Mouse (Mus musculus) regulatory T cell (primary cell): ENCODE measurements at regions not wholly inside any gene's neighbourhood (a gene's known extent, or its start where the extent isn't known, plus 50 kb on each side); places are given as distances from the start of the nearest gene placed in this dataset.

Experiments used
- in situ Hi-C: fragments of 300-600 bp; cut with MboI, MseI; formaldehyde crosslinking; loops from one replicate; pipeline ENCODE4 v1.15.1; 2025; ENCODE audit warnings: high pct_unique_total_duplicates

- in situ Hi-C loops = no loop called here
Observed at GRCm38 (mm10) chr15:62203951-62204905, 1281.4 kb upstream of the A1bg start.

DNA sequence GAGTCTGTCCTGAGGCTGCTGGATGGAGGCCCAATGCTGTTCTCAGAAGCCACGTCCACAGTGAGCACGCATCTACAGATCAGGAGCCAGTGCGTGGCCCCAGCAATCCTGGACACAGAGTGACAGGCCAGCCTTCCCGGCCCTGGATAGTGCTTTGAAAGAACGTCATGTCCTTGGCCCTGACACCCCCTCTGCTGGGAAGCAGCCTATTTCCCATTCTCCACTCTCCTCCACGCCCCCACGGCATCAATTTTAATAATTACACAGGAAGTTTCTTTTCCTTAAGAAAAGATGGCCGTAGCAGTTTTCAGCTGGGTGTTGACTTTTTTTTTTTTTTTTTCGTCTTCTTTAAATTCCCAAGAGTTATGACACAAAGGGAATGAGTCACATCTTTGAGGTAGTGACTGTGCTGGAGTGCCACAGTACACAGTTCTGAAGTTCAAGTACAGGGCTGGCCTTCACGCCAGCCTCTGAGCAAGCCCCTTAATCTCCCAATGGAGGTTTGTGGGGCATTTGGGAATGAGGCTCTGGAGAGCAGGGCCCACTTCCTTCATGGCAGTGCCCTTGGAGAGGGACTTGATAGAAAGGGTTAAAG, 1280.1 kb upstream of the A1bg start:
- in situ Hi-C loops = no loop called here

DNA sequence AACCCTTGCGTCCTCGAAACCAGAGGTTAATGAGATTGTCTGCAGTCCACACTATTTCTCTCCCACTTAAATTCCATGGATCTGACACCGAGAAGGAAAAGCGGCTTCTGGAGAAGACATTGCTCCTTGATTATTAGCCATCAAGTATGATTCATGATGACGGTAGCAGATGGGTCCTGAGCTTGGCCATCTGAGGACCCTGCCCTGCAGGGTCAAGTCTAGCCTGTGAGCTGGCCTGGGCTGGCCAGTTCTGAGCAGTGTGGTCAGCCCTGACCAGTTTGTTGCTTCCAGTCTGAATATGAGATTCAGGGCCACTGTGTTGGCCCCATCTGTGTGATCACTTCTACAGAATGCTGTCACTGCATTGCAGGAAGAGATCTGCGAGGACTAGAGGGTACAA, 1275.9 kb upstream of the A1bg start:
- in situ Hi-C loops = no loop called here

- in situ Hi-C loops = no loop called here
Observed at GRCm38 (mm10) chr15:62198194-62198593, 1275.4 kb upstream of the A1bg start.

GRCm38 (mm10) chr15:62195440-62195839, 1272.6 kb upstream of the A1bg start:
- in situ Hi-C loops = no loop called here

- in situ Hi-C loops = no loop called here
Observed at GRCm38 (mm10) chr15:62192706-62193105, 1269.9 kb upstream of the A1bg start.

GRCm38 (mm10) chr15:62191641-62192040, 1268.8 kb upstream of the A1bg start:
- in situ Hi-C loops = no loop called here

DNA sequence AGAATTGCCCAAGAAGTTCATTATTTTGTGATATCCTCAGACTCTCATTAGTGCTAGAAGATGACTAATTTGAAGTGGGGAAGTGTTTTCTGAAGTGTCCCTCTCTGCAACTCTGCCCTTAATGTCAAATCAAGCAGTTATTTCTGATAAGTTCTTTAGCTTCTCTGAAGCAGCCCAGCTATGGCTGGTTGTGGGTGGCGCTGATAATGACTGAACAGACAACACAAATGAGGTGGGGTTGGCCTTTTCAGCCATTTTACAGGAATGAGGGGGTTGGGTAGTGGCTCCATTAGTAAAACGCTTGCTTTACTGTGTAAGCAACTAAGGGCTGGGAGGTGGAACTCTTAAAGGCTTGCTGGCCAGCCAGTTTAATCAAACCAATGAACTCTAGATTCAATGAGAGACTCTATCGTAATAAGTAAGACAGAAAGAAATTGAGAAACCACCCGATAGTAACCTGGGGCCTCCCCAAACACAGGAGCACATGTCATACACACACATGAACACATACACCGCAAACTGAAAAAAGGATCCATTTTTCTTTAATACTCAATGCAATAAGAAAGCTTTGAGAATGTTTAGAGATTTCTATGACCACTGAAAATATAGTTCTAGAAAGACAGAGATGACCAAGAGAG, 1268.3 kb upstream of the A1bg start:
- in situ Hi-C loops = no loop called here

DNA sequence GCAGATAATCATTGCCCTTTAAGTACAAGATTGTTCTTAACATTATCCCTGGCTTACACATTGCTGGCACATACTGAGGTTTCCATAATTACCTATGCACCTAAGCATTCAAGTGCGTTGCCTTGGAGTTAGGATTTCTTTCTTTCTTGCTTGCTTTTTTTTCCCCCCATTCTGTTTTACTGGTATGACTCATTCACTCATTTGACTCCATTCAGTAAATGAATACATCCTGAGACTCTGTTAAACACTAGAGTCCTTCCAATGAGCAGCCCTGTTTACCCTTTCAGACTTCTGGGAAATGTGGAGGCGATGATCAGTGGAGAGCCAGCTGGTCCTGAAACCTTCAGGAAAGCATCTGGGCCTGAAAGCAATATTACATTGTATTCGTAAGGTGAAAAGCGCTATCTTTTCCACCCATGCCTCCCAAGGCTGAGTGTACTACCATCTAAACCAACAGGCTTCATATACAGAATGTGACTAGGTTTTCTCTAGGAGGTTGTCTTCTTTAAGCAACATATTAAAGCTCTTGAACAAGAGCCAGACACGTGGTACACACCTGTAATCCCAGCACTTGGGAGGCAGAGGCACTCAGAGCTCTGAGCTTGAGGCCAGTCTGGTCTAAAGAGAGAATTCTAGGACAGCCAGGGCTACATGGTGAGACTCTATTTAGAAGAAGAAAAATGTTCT, 1267.6 kb upstream of the A1bg start:
- in situ Hi-C loops = no loop called here

DNA sequence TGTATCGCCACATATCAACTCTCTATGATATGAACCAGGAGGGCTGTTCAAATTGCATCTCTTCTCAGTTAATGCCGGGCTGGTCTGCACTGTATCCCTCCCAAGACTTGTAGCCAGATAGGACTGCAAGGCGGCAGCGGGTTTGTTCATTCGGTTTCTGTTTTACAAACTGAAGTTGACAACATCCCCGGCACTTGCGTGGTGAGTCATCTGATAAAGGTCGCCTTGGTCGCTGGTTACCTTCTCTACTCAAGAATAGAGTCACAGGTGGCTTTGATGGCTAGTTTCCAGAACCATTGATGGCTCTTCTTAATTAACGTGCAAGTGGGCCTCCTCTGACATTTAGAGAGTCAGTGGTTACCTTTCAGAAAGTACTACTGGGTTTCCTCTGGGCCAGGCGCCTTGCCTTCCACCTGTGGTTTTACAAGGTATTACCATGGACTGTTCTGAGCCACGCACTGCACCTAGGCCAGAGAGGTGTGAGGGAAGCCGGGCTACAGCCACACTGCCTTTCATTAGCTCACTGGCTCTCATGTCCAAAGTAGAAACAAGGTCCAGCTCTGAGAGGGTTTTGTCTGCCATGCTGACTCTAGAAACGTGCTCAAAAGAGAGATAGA, 1266.9 kb upstream of the A1bg start:
- in situ Hi-C loops = no loop called here

- in situ Hi-C loops = no loop called here
Observed at GRCm38 (mm10) chr15:62186548-62186947, 1263.7 kb upstream of the A1bg start.

- in situ Hi-C loops = loop anchor here (5.0 kb wide), 1 partner anchor 548 kb away; no protein-coding TSS in a partner anchor
Observed at GRCm38 (mm10) chr15:62183803-62184202, 1261.0 kb upstream of the A1bg start.

GRCm38 (mm10) chr15:62181454-62181910, 1258.7 kb upstream of the A1bg start:
- in situ Hi-C loops = loop anchor here (5.0 kb wide), 1 partner anchor 551 kb away; no protein-coding TSS in a partner anchor

GRCm38 (mm10) chr15:62180718-62181117, 1257.9 kb upstream of the A1bg start:
- in situ Hi-C loops = loop anchor here (5.0 kb wide), 1 partner anchor 552 kb away; no protein-coding TSS in a partner anchor

GRCm38 (mm10) chr15:62179801-62180200, 1257.0 kb upstream of the A1bg start:
- in situ Hi-C loops = loop anchor here (5.0 to 10.0 kb wide), 2 partner anchors 275 to 552 kb away; no protein-coding TSS in a partner anchor

DNA sequence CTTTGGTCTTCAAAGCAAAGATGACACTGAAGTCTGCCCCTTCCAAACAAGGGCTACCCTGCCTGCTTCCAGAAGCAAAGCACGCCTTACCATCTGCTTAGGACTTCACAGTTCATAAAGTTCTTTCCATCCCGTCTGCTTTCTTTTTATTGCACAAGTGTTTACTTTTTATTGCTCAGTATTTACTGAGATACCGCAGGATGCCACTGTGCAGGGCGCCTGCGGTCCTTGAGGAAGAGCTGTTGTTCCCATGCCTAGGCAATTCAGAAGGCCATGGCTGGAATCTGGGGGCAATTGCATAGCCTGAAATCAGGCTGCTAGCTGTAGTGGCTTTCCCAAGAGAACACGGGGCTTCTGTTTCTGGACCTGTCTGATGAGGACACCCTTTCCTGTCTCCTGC, 1255.8 kb upstream of the A1bg start:
- in situ Hi-C loops = loop anchor here (10.0 kb wide), 1 partner anchor 276 kb away; no protein-coding TSS in a partner anchor

GRCm38 (mm10) chr15:62177768-62178410, 1255.1 kb upstream of the A1bg start:
- in situ Hi-C loops = loop anchor here (10.0 kb wide), 1 partner anchor 277 kb away; no protein-coding TSS in a partner anchor

DNA sequence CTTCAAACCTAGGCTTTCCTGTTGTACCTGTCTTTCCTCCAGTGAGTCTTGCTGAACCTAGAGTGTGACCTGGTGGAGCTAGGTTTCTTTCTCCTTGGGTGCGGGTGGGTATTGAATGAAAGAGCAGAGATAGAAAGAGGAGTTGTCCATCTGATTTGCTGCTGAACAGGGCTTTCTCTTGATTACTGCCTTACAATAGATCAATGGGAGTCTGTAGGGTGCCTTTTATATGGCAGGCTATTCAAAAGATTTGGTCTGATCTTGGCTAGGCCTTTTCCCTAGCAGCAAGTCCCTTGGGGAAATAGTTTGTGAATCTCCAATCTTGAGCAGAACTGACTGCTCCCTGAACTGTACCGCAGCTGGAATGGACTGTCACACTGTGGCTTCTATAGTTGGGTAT, 1253.3 kb upstream of the A1bg start:
- in situ Hi-C loops = loop anchor here (10.0 kb wide), 1 partner anchor 279 kb away; no protein-coding TSS in a partner anchor

DNA sequence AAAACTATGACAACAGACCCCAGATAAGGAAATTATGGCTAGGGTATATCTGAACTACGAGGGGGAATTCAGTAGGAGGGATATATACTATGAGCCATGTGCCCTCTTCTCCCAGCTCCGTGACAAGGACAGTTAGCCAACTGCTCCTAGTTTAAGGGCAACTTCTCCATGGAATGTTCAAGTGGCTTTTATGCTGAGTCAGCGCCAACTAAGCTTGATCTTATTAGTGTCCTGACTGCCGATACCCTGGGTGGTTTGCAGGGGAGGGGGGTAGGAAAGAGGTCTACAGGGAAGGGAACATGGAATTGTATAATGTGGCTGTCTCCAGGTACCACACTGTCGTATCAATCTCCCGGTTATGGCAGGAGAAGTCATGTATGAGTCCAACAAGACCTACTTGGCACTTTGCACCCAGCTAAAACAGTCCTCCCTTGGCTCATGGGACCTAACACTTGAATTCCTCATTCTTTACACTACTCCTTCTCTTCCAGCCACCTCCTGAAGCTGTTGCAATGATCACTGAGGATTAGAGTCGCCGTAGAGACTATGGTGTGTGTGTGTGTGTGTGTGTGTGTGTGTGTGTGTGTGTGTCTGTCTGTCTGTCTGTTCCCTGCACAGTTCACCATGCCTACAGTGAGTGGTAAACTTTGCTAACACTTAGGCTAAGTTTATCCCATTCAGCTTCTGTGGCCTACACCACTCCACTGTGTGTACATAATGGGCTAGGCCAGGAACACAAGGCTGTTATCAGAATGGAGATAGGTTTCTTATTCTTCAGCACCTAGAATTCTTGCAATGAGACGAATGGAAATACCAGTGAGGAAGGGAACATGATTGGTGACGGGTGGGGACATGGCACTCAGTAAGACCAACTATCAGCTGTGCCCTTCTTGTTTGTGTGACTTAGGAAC, 1251.1 kb upstream of the A1bg start:
- in situ Hi-C loops = loop anchor here (5.0 to 10.0 kb wide), 2 partner anchors 88 to 281 kb away; no protein-coding TSS in a partner anchor
